Comparison of ENCODE assay signal across 32 mouse cellular contexts in the genomic region with DNA sequence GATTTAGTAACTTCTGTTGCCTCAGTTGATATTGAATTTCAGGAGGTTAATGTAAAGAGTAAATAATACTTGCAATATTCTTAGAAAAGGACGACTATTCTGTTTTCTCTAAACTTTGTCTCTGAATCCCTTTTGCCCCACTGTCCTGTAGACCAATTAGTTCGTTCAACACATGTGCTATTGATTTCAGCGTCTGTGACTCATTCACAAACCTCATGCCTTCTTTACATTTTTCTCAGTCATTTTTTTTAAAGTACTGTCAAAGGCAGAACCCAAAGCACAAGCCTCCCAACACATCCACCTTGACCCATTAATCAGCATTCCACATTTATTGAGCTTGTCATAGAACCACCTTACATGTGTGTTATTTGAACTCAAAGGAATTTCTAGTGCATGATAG.
"Had no signal": no experiment of that assay in that cellular context is flagged by ENCODE, and none has a peak within 500 bp of the region (broad histone marks: within the 10 kb centered on the region; RNA-seq: fewer than 3 reads in every experiment).

No protein-coding gene starts in this region.

- H3K4me3 ChIP-seq: limb, embryonic 10.5 days; limb, embryonic 12.5 days; limb, embryonic 13.5 days; limb, embryonic 15.5 days; liver, embryonic 12.5 days; liver, embryonic 13.5 days; liver, embryonic 15.5 days; lung, embryonic 15.5 days; megakaryocyte, embryonic 14.5 days; midbrain, embryonic 10.5 days; midbrain, embryonic 12.5 days; midbrain, embryonic 13.5 days; midbrain, embryonic 15.5 days; myocyte; neural tube, embryonic 12.5 days had no signal

- H3K9me3 ChIP-seq: limb, embryonic 10.5 days; limb, embryonic 12.5 days; limb, embryonic 13.5 days; limb, embryonic 15.5 days; liver, embryonic 12.5 days; liver, embryonic 13.5 days; liver, embryonic 15.5 days; lung, embryonic 15.5 days; megakaryocyte, embryonic 14.5 days; midbrain, embryonic 10.5 days; midbrain, embryonic 12.5 days; midbrain, embryonic 13.5 days; midbrain, embryonic 15.5 days; neural tube, embryonic 12.5 days had no signal

- H3K27ac ChIP-seq: limb, embryonic 10.5 days; limb, embryonic 12.5 days; limb, embryonic 13.5 days; limb, embryonic 15.5 days; liver, embryonic 12.5 days; liver, embryonic 13.5 days; liver, embryonic 14.5 days; liver, embryonic 15.5 days; lung, embryonic 15.5 days; macrophage; midbrain, embryonic 10.5 days; midbrain, embryonic 12.5 days; midbrain, embryonic 13.5 days; midbrain, embryonic 15.5 days; neural tube, embryonic 12.5 days had no signal

- H3K9ac ChIP-seq: limb, embryonic 12.5 days; limb, embryonic 13.5 days; limb, embryonic 15.5 days; liver, embryonic 12.5 days; liver, embryonic 13.5 days; liver, embryonic 14.5 days; liver, embryonic 15.5 days; liver, postnatal 0 days; lung, embryonic 14.5 days; lung, embryonic 15.5 days; midbrain, embryonic 12.5 days; midbrain, embryonic 13.5 days; midbrain, embryonic 15.5 days; neural tube, embryonic 12.5 days had no signal

- H3K36me3 ChIP-seq: limb, embryonic 10.5 days; limb, embryonic 12.5 days; limb, embryonic 13.5 days; limb, embryonic 15.5 days; liver, embryonic 12.5 days; liver, embryonic 13.5 days; liver, embryonic 15.5 days; lung, embryonic 15.5 days; midbrain, embryonic 10.5 days; midbrain, embryonic 12.5 days; midbrain, embryonic 13.5 days; midbrain, embryonic 15.5 days; neural tube, embryonic 12.5 days had no signal

- DNase-seq: left cerebral cortex, postnatal 4 days; liver; liver, embryonic 13.5 days; liver, postnatal 0 days; lung, adult 18-20 months; lung, adult 2 months; lung, embryonic 14.5 days; lung, postnatal 10 days; lung, postnatal 14 days; lung, postnatal 36 days; lung, postnatal 4 days; midbrain, embryonic 14.5 days had no signal

- ATAC-seq: liver, embryonic 12.5 days; liver, postnatal 0 days; lung, postnatal 0 days; midbrain, embryonic 13.5 days; midbrain, embryonic 15.5 days; midbrain, embryonic 16.5 days had no signal

- H3K4me1 ChIP-seq: limb, embryonic 12.5 days; limb, embryonic 13.5 days; limb, embryonic 15.5 days; liver, embryonic 12.5 days; liver, embryonic 13.5 days; liver, embryonic 15.5 days; lung, embryonic 15.5 days; midbrain, embryonic 10.5 days; midbrain, embryonic 12.5 days; midbrain, embryonic 13.5 days; midbrain, embryonic 15.5 days; neural tube, embryonic 12.5 days had no signal

- H3K4me2 ChIP-seq: limb, embryonic 12.5 days; limb, embryonic 13.5 days; limb, embryonic 15.5 days; liver, embryonic 11.5 days; liver, embryonic 12.5 days; liver, embryonic 13.5 days; liver, embryonic 15.5 days; lung, embryonic 14.5 days; lung, embryonic 15.5 days; midbrain, embryonic 11.5 days; midbrain, embryonic 12.5 days; midbrain, embryonic 13.5 days; midbrain, embryonic 15.5 days; neural tube, embryonic 12.5 days had no signal

- H3K27me3 ChIP-seq: limb, embryonic 12.5 days; limb, embryonic 13.5 days; limb, embryonic 15.5 days; liver, embryonic 12.5 days; liver, embryonic 13.5 days; liver, embryonic 15.5 days; lung, embryonic 15.5 days; megakaryocyte, embryonic 14.5 days; midbrain, embryonic 12.5 days; midbrain, embryonic 13.5 days; midbrain, embryonic 15.5 days; neural tube, embryonic 12.5 days had no signal
